Mouse (Mus musculus): ENCODE measurements around the gene Nox3. TPM values are rescaled to one million over a fixed set of nuclear protein-coding genes. Genes with fewer than 3 reads are reported as not detected.

Gene Nox3
- polyA plus RNA-seq, 1 experiment from 2014 or later, result not detected

- no peak overlapping the region for H3K4me3 ChIP-seq (replicated peaks; ENCODE audit: low read depth, low read length)
- no peak overlapping the region for H3K4me2 ChIP-seq (ENCODE audit: low read length)
- no peak overlapping the region for H3K27ac ChIP-seq
- no peaks in the 10 kb centered on the region for H3K9me3 ChIP-seq (replicated peaks; ENCODE audit: low read length)
- no peaks in the 10 kb centered on the region for H3K27me3 ChIP-seq (ENCODE audit: insufficient read depth, low read length)
- no peak overlapping the region for H3K9ac ChIP-seq (ENCODE audit: low read depth, low read length)
- no peaks in the 10 kb centered on the region for H3K4me1 ChIP-seq (replicated peaks; ENCODE audit: insufficient read depth, low read length)
- no peaks in the 10 kb centered on the region for H3K36me3 ChIP-seq (ENCODE audit: insufficient read depth, low read length)
- ATAC-seq (replicated peaks; ENCODE audit: low FRiP score, low read depth) (no peak), DNase-seq (ENCODE audit: low spot score) (no peak)
- 76% methylated on average over 2 of the region's 2 CpGs for WGBS
- TF ChIP-seq CTCF (IDR thresholded peaks at IDR 0.05; ENCODE audit: low read depth), result no peak
Measured at GRCm38 (mm10) chr17:3643582-3643981, 52.5 kb downstream of the Nox3 start.

DNA sequence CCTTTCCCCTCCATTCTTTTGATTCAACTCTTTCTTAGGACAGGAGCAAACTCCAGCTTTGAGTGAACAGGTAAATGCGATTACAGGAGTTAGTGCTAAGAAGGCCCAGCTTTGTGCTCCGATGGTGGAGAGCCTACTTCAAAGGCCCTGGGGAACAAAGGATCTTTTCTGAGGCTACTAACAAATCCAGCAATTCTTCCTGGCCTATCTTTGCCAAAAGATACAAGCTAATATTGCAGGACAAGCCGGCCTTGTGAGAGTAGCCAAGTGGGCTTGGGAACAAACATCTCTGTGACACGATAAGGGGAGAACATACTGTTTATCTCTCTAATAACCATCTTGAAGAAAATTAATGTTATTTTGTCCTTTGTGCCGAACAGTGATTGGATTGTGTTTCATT, 54.6 kb downstream of the Nox3 start:
- H3K4me3 ChIP-seq (replicated peaks; ENCODE audit: low read depth, low read length), result no peak overlapping the region
- H3K27me3 ChIP-seq (ENCODE audit: insufficient read depth, low read length), result no peaks in the 10 kb centered on the region
- DNase-seq (ENCODE audit: low spot score), result no peak

DNA sequence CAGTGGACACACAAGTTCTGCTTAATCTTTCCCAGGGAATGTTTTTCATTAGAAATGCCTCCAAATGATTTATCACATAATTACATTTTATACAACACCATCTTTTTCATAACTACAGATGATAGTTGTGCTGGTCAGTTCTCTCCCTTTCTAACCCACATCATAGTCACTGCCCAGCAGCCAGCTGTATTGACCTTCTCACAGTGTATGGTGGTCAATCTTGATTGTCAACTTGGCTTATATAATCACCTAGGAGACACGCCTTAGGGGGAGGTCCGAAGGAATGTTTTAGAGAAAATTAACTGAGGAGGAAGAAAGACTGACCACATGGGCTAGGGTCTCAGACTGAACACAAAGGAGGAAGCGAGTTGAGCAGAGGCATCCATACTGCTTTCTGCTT, 57.3 kb downstream of the Nox3 start:
- H3K36me3 ChIP-seq (ENCODE audit: insufficient read depth, low read length), result no peaks in the 10 kb centered on the region
- H3K9ac ChIP-seq (ENCODE audit: low read depth, low read length), result no peak overlapping the region
- no peak overlapping the region for H3K27ac ChIP-seq
- no peaks in the 10 kb centered on the region for H3K9me3 ChIP-seq (replicated peaks; ENCODE audit: low read length)
- WGBS, result 58% methylated on average over 3 of the region's 3 CpGs
- no peak overlapping the region for H3K4me3 ChIP-seq (replicated peaks; ENCODE audit: low read depth, low read length)
- no peak overlapping the region for H3K4me2 ChIP-seq (ENCODE audit: low read length)
- ATAC-seq (replicated peaks; ENCODE audit: low FRiP score, low read depth), result no peak
- H3K4me1 ChIP-seq (replicated peaks; ENCODE audit: insufficient read depth, low read length), result no peaks in the 10 kb centered on the region
- no peaks in the 10 kb centered on the region for H3K27me3 ChIP-seq (ENCODE audit: insufficient read depth, low read length)
- peak; percentile 31 for DNase-seq (ENCODE audit: low spot score)
- TF ChIP-seq CTCF (IDR thresholded peaks at IDR 0.05; ENCODE audit: low read depth), result no peak

More for the DNA sequence above, 54.6 kb downstream of the Nox3 start:
- Histone ChIP-seq H3K36me3 (ENCODE audit: insufficient read depth, low read length) (no peaks in the 10 kb centered on the region), H3K4me1 (replicated peaks; ENCODE audit: insufficient read depth, low read length) (no peaks in the 10 kb centered on the region), H3K27ac (no peak overlapping the region), H3K9me3 (replicated peaks; ENCODE audit: low read length) (no peaks in the 10 kb centered on the region), H3K9ac (ENCODE audit: low read depth, low read length) (no peak overlapping the region), H3K4me2 (ENCODE audit: low read length) (no peak overlapping the region)
- WGBS, result 65% methylated on average over 5 of the region's 5 CpGs
- ATAC-seq (replicated peaks; ENCODE audit: low FRiP score, low read depth), result no peak
- TF ChIP-seq CTCF (IDR thresholded peaks at IDR 0.05; ENCODE audit: low read depth), result no peak

GRCm38 (mm10) chr17:3632501-3632900, 63.6 kb downstream of the Nox3 start:
- 45% methylated on average over 3 of the region's 3 CpGs for WGBS
- no peak overlapping the region for H3K27ac ChIP-seq

GRCm38 (mm10) chr17:3616329-3617216, 79.5 kb downstream of the Nox3 start:
- no peak for ATAC-seq (replicated peaks; ENCODE audit: low FRiP score, low read depth)

More at GRCm38 (mm10) chr17:3632501-3632900, 63.6 kb downstream of the Nox3 start:
- H3K4me3 ChIP-seq (replicated peaks; ENCODE audit: low read depth, low read length), result no peak overlapping the region
- ATAC-seq (replicated peaks; ENCODE audit: low FRiP score, low read depth) (no peak), DNase-seq (ENCODE audit: low spot score) (no peak)
- H3K4me1 ChIP-seq (replicated peaks; ENCODE audit: insufficient read depth, low read length), result no peaks in the 10 kb centered on the region
- no peak overlapping the region for H3K4me2 ChIP-seq (ENCODE audit: low read length)
- no peak for TF ChIP-seq CTCF (IDR thresholded peaks at IDR 0.05; ENCODE audit: low read depth)
- no peaks in the 10 kb centered on the region for H3K27me3 ChIP-seq (ENCODE audit: insufficient read depth, low read length)
- no peaks in the 10 kb centered on the region for H3K9me3 ChIP-seq (replicated peaks; ENCODE audit: low read length)
- no peak overlapping the region for H3K9ac ChIP-seq (ENCODE audit: low read depth, low read length)
- H3K36me3 ChIP-seq (ENCODE audit: insufficient read depth, low read length), result no peaks in the 10 kb centered on the region

DNA sequence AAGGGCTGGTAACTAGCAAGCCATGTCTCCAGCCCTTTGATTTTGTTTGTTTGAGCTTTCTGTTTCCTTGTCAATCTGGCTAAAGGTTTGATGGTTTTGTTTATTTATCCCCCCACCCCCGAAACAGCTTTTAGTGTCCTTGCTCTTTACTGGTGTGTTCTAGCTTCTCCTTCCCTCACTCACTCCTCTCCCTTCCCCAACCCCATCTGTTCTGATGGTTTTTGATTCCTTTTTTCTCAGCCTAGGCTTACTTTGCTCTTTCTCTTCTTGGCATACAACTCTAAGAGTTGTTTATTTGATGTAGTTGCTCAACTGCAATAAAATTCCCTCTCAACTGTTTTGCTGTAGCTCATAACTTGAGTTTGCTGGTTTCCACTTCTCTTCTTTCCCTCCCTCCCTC, 80.5 kb downstream of the Nox3 start:
- Histone ChIP-seq H3K4me3 (replicated peaks; ENCODE audit: low read depth, low read length) (no peak overlapping the region), H3K9ac (ENCODE audit: low read depth, low read length) (no peak overlapping the region), H3K27me3 (ENCODE audit: insufficient read depth, low read length) (no peaks in the 10 kb centered on the region), H3K4me1 (replicated peaks; ENCODE audit: insufficient read depth, low read length) (no peaks in the 10 kb centered on the region), H3K36me3 (ENCODE audit: insufficient read depth, low read length) (no peaks in the 10 kb centered on the region), H3K9me3 (replicated peaks; ENCODE audit: low read length) (no peaks in the 10 kb centered on the region), H3K27ac (no peak overlapping the region), H3K4me2 (ENCODE audit: low read length) (no peak overlapping the region)
- no peak for TF ChIP-seq CTCF (IDR thresholded peaks at IDR 0.05; ENCODE audit: low read depth)
- 38% methylated on average over 1 of the region's 1 CpGs for WGBS
- ATAC-seq (replicated peaks; ENCODE audit: low FRiP score, low read depth) (no peak), DNase-seq (ENCODE audit: low spot score) (no peak)

More at GRCm38 (mm10) chr17:3616329-3617216, 79.5 kb downstream of the Nox3 start:
- H3K27ac ChIP-seq, result no peak overlapping the region
- no peaks in the 10 kb centered on the region for H3K9me3 ChIP-seq (replicated peaks; ENCODE audit: low read length)
- no peak overlapping the region for H3K9ac ChIP-seq (ENCODE audit: low read depth, low read length)
- no peak for DNase-seq (ENCODE audit: low spot score)
- H3K36me3 ChIP-seq (ENCODE audit: insufficient read depth, low read length), result no peaks in the 10 kb centered on the region
- 83% methylated on average over 7 of the region's 7 CpGs for WGBS
- H3K4me2 ChIP-seq (ENCODE audit: low read length), result no peak overlapping the region
- TF ChIP-seq CTCF (IDR thresholded peaks at IDR 0.05; ENCODE audit: low read depth), result no peak
- no peaks in the 10 kb centered on the region for H3K27me3 ChIP-seq (ENCODE audit: insufficient read depth, low read length)
- H3K4me1 ChIP-seq (replicated peaks; ENCODE audit: insufficient read depth, low read length), result no peaks in the 10 kb centered on the region
- H3K4me3 ChIP-seq (replicated peaks; ENCODE audit: low read depth, low read length), result no peak overlapping the region

Measured in kidney, postnatal 0 days (tissue).